Mouse (Mus musculus) CH12.LX (cell line): ENCODE measurements at regions not wholly inside any gene's neighbourhood (a gene's known extent, or its start where the extent isn't known, plus 50 kb on each side); places are given as distances from the start of the nearest gene placed in this dataset.

Experiments used
- DNase-seq: peaks from one replicate; pipeline ENCODE4 v3.0.0-alpha.2; 2013; ENCODE audit errors: extremely low read depth
- H3K27ac ChIP-seq: 2 replicates; pipeline ENCODE4 v1.5.1; 2012; ENCODE audit warnings: low read depth, mild to moderate bottlenecking, control low read depth, moderate library complexity; ENCODE audit not compliant: insufficient read depth
- H3K27me3 ChIP-seq: replicated peaks from 2 replicates; pipeline ENCODE3; 2012; ENCODE audit warnings: inconsistent platforms
- H3K36me3 ChIP-seq, 2 experiments: replicated peaks in 1 of 2; 2 replicates each; pipeline versions ENCODE3 to v1.6.1; 2012; ENCODE audit warnings: inconsistent platforms in 1 of 2, low read length in 1 of 2, mild to moderate bottlenecking in 1 of 2, mixed read lengths in 1 of 2, moderate library complexity in 1 of 2; ENCODE audit not compliant: control insufficient read depth in 1 of 2, insufficient read depth in 1 of 2
- H3K4me1 ChIP-seq, 2 experiments: 2 replicates each; pipeline ENCODE4 v1.6.1; 2012; ENCODE audit warnings: inconsistent platforms in 1 of 2, moderate library complexity in 1 of 2; ENCODE audit not compliant: insufficient read depth in 2 of 2, control insufficient read depth in 1 of 2
- H3K4me2 ChIP-seq: 2 replicates; pipeline ENCODE4 v1.6.1; 2012; ENCODE audit warnings: low read depth, mild to moderate bottlenecking, control low read depth; ENCODE audit not compliant: poor library complexity, insufficient read depth, severe bottlenecking
- H3K4me3 ChIP-seq, 3 experiments: fragments of 150-350 bp in 1 of 3; sonication (generic) in 1 of 3; replicated peaks in 1 of 3; 2 replicates each; pipeline versions ENCODE3 to v1.5.1; 2011 to 2012; ENCODE audit warnings: low read depth in 2 of 3, low read length in 2 of 3, mild to moderate bottlenecking in 2 of 3, moderate library complexity in 2 of 3, control low read depth in 1 of 3, improper control_type of control experiment in 1 of 3, inconsistent platforms in 1 of 3, mixed read lengths in 1 of 3; ENCODE audit not compliant: poor library complexity in 1 of 3
- H3K79me2 ChIP-seq: replicated peaks from 2 replicates; pipeline ENCODE4 v1.6.1; 2012; ENCODE audit warnings: mild to moderate bottlenecking, moderate library complexity; ENCODE audit not compliant: control insufficient read depth, poor library complexity, insufficient read depth, severe bottlenecking; ENCODE audit errors: extremely low read depth
- H3K9ac ChIP-seq: 2 replicates; pipeline ENCODE4 v1.6.1; 2012; ENCODE audit warnings: low read depth, mild to moderate bottlenecking, control low read depth, moderate library complexity; ENCODE audit not compliant: insufficient read depth
- H3K9me3 ChIP-seq: replicated peaks from 2 replicates; pipeline ENCODE3; 2012; ENCODE audit warnings: low read length, inconsistent platforms, mixed read lengths
- CHD1 ChIP-seq: IDR thresholded peaks from 2 replicates; pipeline ENCODE4 v1.6.1; 2012; ENCODE audit warnings: low read depth, low read length, improper control_type of control experiment, inconsistent platforms
- CHD2 ChIP-seq: IDR thresholded peaks from 2 replicates; pipeline ENCODE4 v1.6.1; 2011; ENCODE audit warnings: low read length, improper control_type of control experiment
- CTCF ChIP-seq, 2 experiments: IDR thresholded peaks in 1 of 2; conservative IDR thresholded peaks in 1 of 2; 2 replicates each; pipeline ENCODE4 v1.5.1; 2011 to 2012; ENCODE audit warnings: low read depth in 2 of 2, low read length in 2 of 2, improper control_type of control experiment in 1 of 2, inconsistent platforms in 1 of 2, mild to moderate bottlenecking in 1 of 2, moderate library complexity in 1 of 2
- E2F4 ChIP-seq: IDR thresholded peaks from 2 replicates; pipeline ENCODE4 v1.6.1; 2011; ENCODE audit warnings: low read depth, low read length, improper control_type of control experiment; ENCODE audit not compliant: insufficient replicate concordance
- ELF1 ChIP-seq: IDR thresholded peaks from 2 replicates; pipeline ENCODE4 v1.6.1; 2014; ENCODE audit warnings: low read depth, mild to moderate bottlenecking, inconsistent platforms, low read length, improper control_type of control experiment
- ETS1 ChIP-seq: conservative IDR thresholded peaks from 2 replicates; pipeline ENCODE4 v1.6.1; 2012; ENCODE audit warnings: low read depth, mild to moderate bottlenecking, inconsistent platforms, low read length, improper control_type of control experiment, moderate library complexity
- GABPA ChIP-seq: IDR thresholded peaks from 2 replicates; pipeline ENCODE4 v1.6.1; 2012; ENCODE audit warnings: low read depth, low read length, improper control_type of control experiment, inconsistent platforms; ENCODE audit not compliant: insufficient replicate concordance
- IRF4 ChIP-seq: IDR thresholded peaks from 2 replicates; pipeline ENCODE4 v1.6.1; 2014; ENCODE audit warnings: low read depth, mild to moderate bottlenecking, inconsistent platforms, low read length, improper control_type of control experiment
- JUN ChIP-seq: IDR thresholded peaks from 2 replicates; pipeline ENCODE4 v1.6.1; 2011; ENCODE audit warnings: low read depth, mild to moderate bottlenecking, low read length, improper control_type of control experiment, moderate library complexity; ENCODE audit not compliant: insufficient read depth
- JUND ChIP-seq: conservative IDR thresholded peaks from 2 replicates; pipeline ENCODE4 v1.6.1; 2011; ENCODE audit warnings: low read depth, low read length, improper control_type of control experiment
- MAFK ChIP-seq: IDR thresholded peaks from 2 replicates; pipeline ENCODE4 v1.6.1; 2011; ENCODE audit warnings: low read length, improper control_type of control experiment; ENCODE audit not compliant: insufficient replicate concordance
- MAX ChIP-seq: IDR thresholded peaks from 2 replicates; pipeline ENCODE4 v1.6.1; 2011; ENCODE audit warnings: low read length, improper control_type of control experiment
- MEF2A ChIP-seq: IDR thresholded peaks from 2 replicates; pipeline ENCODE4 v1.6.1; 2014; ENCODE audit warnings: low read depth, mild to moderate bottlenecking, inconsistent platforms, low read length, improper control_type of control experiment, borderline replicate concordance
- MYC ChIP-seq: IDR thresholded peaks from 2 replicates; pipeline ENCODE4 v1.6.1; 2011; ENCODE audit warnings: low read depth, mild to moderate bottlenecking, improper control_type of control experiment, low read length
- NELFE ChIP-seq: IDR thresholded peaks from 2 replicates; pipeline ENCODE4 v1.6.1; 2011; ENCODE audit warnings: low read depth, low read length, improper control_type of control experiment
- NRF1 ChIP-seq: IDR thresholded peaks from 2 replicates; pipeline ENCODE4 v1.6.1; 2014; ENCODE audit warnings: low read depth, mild to moderate bottlenecking, inconsistent platforms, low read length, improper control_type of control experiment, moderate library complexity
- PAX5 ChIP-seq: IDR thresholded peaks from 2 replicates; pipeline ENCODE4 v1.6.1; 2012; ENCODE audit warnings: low read length, inconsistent platforms, mixed read lengths
- SIN3A ChIP-seq: IDR thresholded peaks from 2 replicates; pipeline ENCODE4 v1.6.1; 2012; ENCODE audit warnings: low read length, improper control_type of control experiment, inconsistent platforms
- SMC3 ChIP-seq: IDR thresholded peaks from 2 replicates; pipeline ENCODE4 v1.6.1; 2011; ENCODE audit warnings: low read depth, low read length, improper control_type of control experiment
- TCF12 ChIP-seq: IDR thresholded peaks from 2 replicates; pipeline ENCODE4 v1.6.1; 2014; ENCODE audit warnings: low read depth, mild to moderate bottlenecking, inconsistent platforms, low read length, improper control_type of control experiment
- USF2 ChIP-seq: conservative IDR thresholded peaks from 2 replicates; pipeline ENCODE4 v1.6.1; 2011; ENCODE audit warnings: low read depth, low read length, improper control_type of control experiment
- ZC3H11A ChIP-seq: IDR thresholded peaks from 2 replicates; pipeline ENCODE4 v1.6.1; 2012; ENCODE audit warnings: low read depth, mild to moderate bottlenecking, inconsistent platforms, low read length, improper control_type of control experiment
- ZKSCAN1 ChIP-seq: IDR thresholded peaks from 2 replicates; pipeline ENCODE4 v1.6.1; 2012; ENCODE audit warnings: low read depth, inconsistent platforms, low read length, improper control_type of control experiment, borderline replicate concordance
- ZNF384 ChIP-seq: IDR thresholded peaks from 2 replicates; pipeline ENCODE4 v1.6.1; 2012; ENCODE audit warnings: low read depth, low read length, improper control_type of control experiment, inconsistent platforms
- dilution Hi-C: fragments of 300-500 bp; cut with MboI; formaldehyde crosslinking; loops from 2 replicates; pipeline ENCODE4 v1.14.3; 2020; ENCODE audit warnings: low sequenced_read_pairs; ENCODE audit not compliant: extremely low pct_unique_long_range_greater_than_20kb, extremely low pct_ligation_motif_present
- in situ Hi-C: fragments of 300-500 bp; cut with MboI; formaldehyde crosslinking; loops from 3 replicates; pipeline ENCODE4 v1.14.3; 2019; ENCODE audit warnings: low sequenced_read_pairs, low pct_ligation_motif_present, low pct_unique_long_range_greater_than_20kb, mixed read lengths

DNA sequence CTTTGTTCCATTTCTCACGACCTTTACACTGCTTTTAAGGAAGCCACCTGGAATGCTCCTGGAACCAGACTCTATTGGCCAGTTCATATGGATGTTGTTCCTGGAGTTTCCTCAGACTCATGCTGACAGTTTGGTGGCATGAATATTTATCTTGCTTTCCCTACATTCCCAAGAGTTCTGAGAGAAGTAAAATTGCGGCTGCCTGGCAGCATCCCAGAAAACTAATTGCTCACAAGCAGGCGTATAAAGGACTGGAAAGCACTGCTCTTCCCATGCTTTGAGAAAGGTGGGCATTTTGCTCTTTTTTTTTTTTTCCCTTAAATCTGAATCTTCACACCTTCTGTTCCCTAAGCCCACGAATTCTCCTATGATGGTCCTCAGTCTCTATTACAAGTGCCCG lies 283.7 kb upstream of the Ano5 start:
- no peaks in the 10 kb centered on the region for H3K27me3 ChIP-seq
- H3K79me2 ChIP-seq, result no peaks in the 10 kb centered on the region
- no peak overlapping the region for H3K4me2 ChIP-seq
- H3K9ac ChIP-seq, result no peak overlapping the region
- H3K27ac ChIP-seq, result no peak overlapping the region
- no peak for TF ChIP-seq SIN3A
- no peak for TF ChIP-seq TCF12
- no peak for TF ChIP-seq E2F4
- TF ChIP-seq JUND, result no peak
- no peak for TF ChIP-seq MEF2A
- TF ChIP-seq NELFE, result no peak
- TF ChIP-seq NRF1, result no peak
- TF ChIP-seq ZKSCAN1, result no peak
- no peak for TF ChIP-seq ZNF384
- no peak for TF ChIP-seq MAFK
- TF ChIP-seq MYC, result no peak
- TF ChIP-seq, all 38 proteins: peak for 0
- in situ Hi-C loops, result no loop called here
- H3K9me3 ChIP-seq, result peaks cover 50% of the 10 kb centered on the region
- no peaks in the 10 kb centered on the region for H3K4me1 ChIP-seq
- H3K4me3 ChIP-seq, result no peak overlapping the region
- dilution Hi-C loops, result no loop called here
- no peaks in the 10 kb centered on the region for H3K36me3 ChIP-seq
- DNase-seq, result no peak

DNA sequence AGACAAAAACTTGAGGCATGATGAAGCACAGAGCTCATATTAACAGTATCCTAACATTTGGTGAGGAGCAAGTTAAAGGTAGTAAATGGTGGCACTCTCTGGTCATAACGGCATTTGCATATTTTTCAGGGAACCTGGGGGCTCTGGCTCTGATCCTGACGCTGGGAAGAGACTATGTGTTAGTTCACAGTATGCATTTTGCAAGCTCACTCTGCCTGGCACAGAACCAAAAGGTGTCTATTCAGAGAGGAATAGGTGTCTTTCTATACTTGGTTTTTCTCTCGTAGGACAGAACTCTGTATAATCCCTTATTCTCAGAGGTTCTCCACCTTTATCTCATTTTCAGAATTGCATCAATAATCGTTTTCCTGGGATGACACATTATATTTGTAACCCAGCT lies 276.2 kb upstream of the Ano5 start:
- Histone ChIP-seq H3K9ac (no peak overlapping the region), H3K4me2 (no peak overlapping the region), H3K36me3 (no peaks in the 10 kb centered on the region), H3K27ac (no peak overlapping the region), H3K4me1 (no peaks in the 10 kb centered on the region), H3K27me3 (no peaks in the 10 kb centered on the region), H3K79me2 (no peaks in the 10 kb centered on the region), H3K9me3 (peaks cover 25% of the 10 kb centered on the region)
- in situ Hi-C loops, result no loop called here
- DNase-seq, result no peak
- dilution Hi-C loops, result no loop called here
- TF ChIP-seq ZC3H11A, result no peak
- TF ChIP-seq, all 38 proteins: peak for 0
- no peak overlapping the region for H3K4me3 ChIP-seq

DNA sequence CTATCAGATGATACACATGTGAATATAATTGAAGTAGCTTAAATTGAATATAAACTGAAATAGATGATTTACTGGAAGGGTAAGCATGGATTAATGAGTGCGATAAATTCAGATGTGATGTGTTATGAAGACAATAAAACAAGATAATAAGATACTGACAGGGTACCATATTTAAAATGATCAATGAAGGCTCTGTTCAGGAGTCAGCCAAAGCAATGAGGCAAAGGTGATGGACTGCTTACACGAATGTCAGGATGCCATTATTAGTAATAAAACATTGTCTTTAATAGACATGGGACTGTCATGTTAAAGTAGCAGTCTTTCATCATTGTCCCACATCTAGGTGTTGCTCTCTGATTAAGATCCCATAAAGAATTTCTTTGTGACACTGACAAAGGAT lies 263.1 kb upstream of the Ano5 start:
- Histone ChIP-seq H3K4me2 (no peak overlapping the region), H3K36me3 (no peaks in the 10 kb centered on the region), H3K79me2 (no peaks in the 10 kb centered on the region), H3K27me3 (no peaks in the 10 kb centered on the region), H3K4me1 (no peaks in the 10 kb centered on the region), H3K4me3 (no peak overlapping the region), H3K9me3 (peaks cover 42% of the 10 kb centered on the region), H3K9ac (no peak overlapping the region), H3K27ac (no peak overlapping the region)
- TF ChIP-seq SMC3 (no peak), MYC (no peak), CHD1 (no peak), PAX5 (no peak), JUND (no peak), ZKSCAN1 (no peak), TCF12 (no peak), GABPA (no peak), JUN (no peak), IRF4 (no peak), MAX (no peak), USF2 (no peak), CHD2 (no peak), ELF1 (no peak), ETS1 (no peak), CTCF (conservative IDR thresholded peaks at IDR 0.05 in 1 of 2, IDR thresholded peaks at IDR 0.05 in 1 of 2; ENCODE audit: low read depth in 2 of 2, low read length in 2 of 2) (no peak), E2F4 (no peak)
- dilution Hi-C loops, result no loop called here
- DNase-seq, result no peak
- in situ Hi-C loops, result no loop called here
